Mouse (Mus musculus) ES-Bruce4 (cell line): Measurements from ENCODE around the gene Dpp6.
"Not testable (repeated sequence)": the region's sequence is repeated elsewhere in the genome, so short reads cannot be mapped to it uniquely, and the experiment has no call there.

ENCODE experiments used
- CTCF ChIP-seq: IDR thresholded peaks from one replicate; pipeline ENCODE4 v1.8.1; 2011; ENCODE audit warnings: low read depth, low read length
- EP300 ChIP-seq: IDR thresholded peaks from 2 replicates; pipeline ENCODE4 v1.6.1; 2011; ENCODE audit warnings: low read depth, low read length; ENCODE audit not compliant: insufficient read depth
- POLR2A ChIP-seq: IDR thresholded peaks from one replicate; pipeline ENCODE4 v1.8.1; 2011; ENCODE audit warnings: low read length; ENCODE audit not compliant: insufficient read depth

DNA sequence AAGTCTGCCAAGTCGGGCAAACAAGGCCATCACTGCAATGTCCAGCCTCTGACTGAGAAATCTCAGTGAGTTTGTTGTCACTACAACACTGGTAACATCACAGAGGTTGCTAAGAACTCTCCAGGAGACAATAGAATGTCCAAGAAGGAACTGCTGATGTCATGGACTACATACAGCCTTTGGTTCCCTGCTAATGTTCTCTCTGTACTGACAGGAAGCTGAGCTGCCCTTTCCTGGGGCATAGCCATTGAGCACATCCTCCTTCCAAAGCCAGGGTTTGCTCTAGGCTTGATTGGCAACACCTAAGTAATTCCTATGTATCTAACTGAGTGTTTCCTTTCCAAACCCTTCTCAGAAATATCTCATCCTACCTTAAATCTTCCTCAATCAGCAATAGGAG is 684.3 kb downstream of the Dpp6 start, which contains the start of gene Speer4b:
- TF ChIP-seq CTCF, EP300, POLR2A: not testable (repeated sequence)
